Mouse (Mus musculus): ENCODE data around the gene Trp53.
"Not testable (repeated sequence)": the region's sequence is repeated elsewhere in the genome, so short reads cannot be mapped to it uniquely, and the experiment has no call there.

Trp53 gene

GRCm38 (mm10) chr11:69580091-69580514 lies at the start of gene Trp53, which contains the start of gene Wrap53:
Gene Trp53, plus strand, starts transcription at chr11:69580359.
Gene Wrap53, minus strand, starts transcription at chr11:69580255.
- peak; percentile 90 for DNase-seq (ENCODE audit: low read depth)

GRCm38 (mm10) chr11:69530755-69531154 lies 49.4 kb upstream of the Trp53 start:
- DNase-seq (ENCODE audit: low read depth) = not testable (repeated sequence)

GRCm38 (mm10) chr11:69532480-69533150 lies 47.5 kb upstream of the Trp53 start:
- no peak for DNase-seq (ENCODE audit: low read depth)

- DNase-seq (ENCODE audit: low read depth) = no peak
These were observed 45.2 kb upstream of the Trp53 start for GRCm38 (mm10) chr11:69534990-69535389.

- no peak for DNase-seq (ENCODE audit: low read depth)
These were observed 39.5 kb upstream of the Trp53 start for GRCm38 (mm10) chr11:69540700-69541099.

GRCm38 (mm10) chr11:69541741-69542140 lies 38.4 kb upstream of the Trp53 start:
- not testable (repeated sequence) for DNase-seq (ENCODE audit: low read depth)

GRCm38 (mm10) chr11:69543598-69543997 lies 36.6 kb upstream of the Trp53 start:
- no peak for DNase-seq (ENCODE audit: low read depth)

GRCm38 (mm10) chr11:69545957-69546356 lies 34.2 kb upstream of the Trp53 start:
- DNase-seq (ENCODE audit: low read depth) = no peak

GRCm38 (mm10) chr11:69546423-69547053 lies 33.6 kb upstream of the Trp53 start:
- DNase-seq (ENCODE audit: low read depth) = peak; percentile 46

GRCm38 (mm10) chr11:69547071-69547470 lies 33.1 kb upstream of the Trp53 start:
- peak; percentile 24 for DNase-seq (ENCODE audit: low read depth)

- no peak for DNase-seq (ENCODE audit: low read depth)
These were observed 31.0 kb upstream of the Trp53 start, which contains the start of gene Dnah2 for GRCm38 (mm10) chr11:69549060-69549656. Gene Dnah2, minus strand, starts transcription at chr11:69549110.

GRCm38 (mm10) chr11:69551310-69551709 lies 28.8 kb upstream of the Trp53 start:
- no peak for DNase-seq (ENCODE audit: low read depth)

- no peak for DNase-seq (ENCODE audit: low read depth)
These were observed 27.4 kb upstream of the Trp53 start for GRCm38 (mm10) chr11:69552622-69553340.

GRCm38 (mm10) chr11:69553341-69553721 lies 26.8 kb upstream of the Trp53 start:
- no peak for DNase-seq (ENCODE audit: low read depth)

- no peak for DNase-seq (ENCODE audit: low read depth)
These were observed 25.5 kb upstream of the Trp53 start for GRCm38 (mm10) chr11:69554539-69555140.

- no peak for DNase-seq (ENCODE audit: low read depth)
These were observed 22.7 kb upstream of the Trp53 start for GRCm38 (mm10) chr11:69557381-69557958.

GRCm38 (mm10) chr11:69558756-69559155 lies 21.4 kb upstream of the Trp53 start:
- no peak for DNase-seq (ENCODE audit: low read depth)

GRCm38 (mm10) chr11:69559183-69559582 lies 21.0 kb upstream of the Trp53 start:
- DNase-seq (ENCODE audit: low read depth) = no peak

GRCm38 (mm10) chr11:69559851-69560765 lies 20.1 kb upstream of the Trp53 start, which contains the start of gene Efnb3:
Gene Efnb3, minus strand, starts transcription at chr11:69560205.
- DNase-seq (ENCODE audit: low read depth) = no peak

Measured in c-Kit-positive CD71-negative TER-119-negative erythroid progenitor cells, embryonic 14.5 days (primary cell).